Mouse (Mus musculus) bone marrow macrophage, adult 2 months (primary cell): Measurements from ENCODE around the gene Dlgap1.

Source experiments
- CTCF ChIP-seq: IDR thresholded peaks from 2 replicates; pipeline ENCODE4 v1.5.1; 2012; ENCODE audit warnings: low read depth, mild to moderate bottlenecking, low read length, moderate library complexity
- POLR2A ChIP-seq: IDR thresholded peaks from 2 replicates; pipeline ENCODE4 v1.6.1; 2012; ENCODE audit warnings: mild to moderate bottlenecking, low read depth, low read length, borderline replicate concordance

DNA sequence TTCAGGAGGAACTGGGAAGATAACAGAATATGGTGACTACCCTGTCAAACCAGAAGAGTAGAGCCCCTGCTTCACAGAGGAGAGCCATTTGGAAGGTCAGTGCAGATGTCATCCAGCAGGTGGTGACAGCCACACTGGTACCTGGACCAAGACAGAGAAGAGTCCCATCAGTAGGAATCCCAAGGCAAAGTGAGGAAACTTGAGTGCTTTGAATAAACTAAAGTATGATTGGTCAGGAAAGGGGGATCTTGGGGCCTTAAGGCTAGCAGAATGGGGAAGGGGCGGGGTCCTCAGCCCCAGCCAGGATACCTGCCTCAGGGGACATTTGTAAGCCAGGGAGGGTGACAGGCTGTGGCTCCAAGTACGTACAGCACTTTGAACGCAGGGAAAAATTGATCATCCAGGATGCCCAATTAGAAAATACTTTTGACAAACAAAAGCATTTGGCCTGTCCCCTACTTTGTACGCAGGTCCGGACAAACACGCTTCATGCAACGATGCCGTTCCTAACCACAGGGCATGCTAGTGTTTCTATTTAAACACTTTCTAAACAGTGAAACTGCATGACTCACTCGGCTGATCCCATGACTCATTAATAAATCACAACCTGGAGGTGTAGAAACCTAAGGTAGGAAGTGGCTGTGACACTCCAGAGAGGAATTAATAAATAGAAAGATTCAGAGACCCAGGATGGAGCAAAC lies 777.7 kb downstream of the Dlgap1 start:
- TF ChIP-seq POLR2A (no peak), CTCF (no peak)
